Mouse (Mus musculus) limb, embryonic 14.5 days (tissue): ENCODE results near the gene Syt9. TPM values are rescaled to one million over a fixed set of nuclear protein-coding genes. Genes with fewer than 3 reads are reported as not detected.

Source experiments
- ATAC-seq: fragments of 200-750 bp; cut with Nextera tagmentation; 2 replicates; pipeline ENCODE4 v1.8.0; 2017; ENCODE audit warnings: low read depth, moderate number of reproducible peaks, moderate TSS enrichment; ENCODE audit not compliant: low FRiP score
- DNase-seq: peaks from one replicate; pipeline ENCODE4 v3.0.0-alpha.2; 2015; ENCODE audit warnings: low spot score
- H3K27ac ChIP-seq: fragments of 300-500 bp; sonication (generic); replicated peaks from 2 replicates; pipeline ENCODE4 v1.5.1; 2014; ENCODE audit warnings: low read depth, mild to moderate bottlenecking, low read length, moderate library complexity, mixed read lengths
- H3K27me3 ChIP-seq: fragments of 300-500 bp; sonication (generic); 2 replicates; pipeline ENCODE4 v1.6.1; 2014; ENCODE audit warnings: low read length, mixed read lengths; ENCODE audit not compliant: control insufficient read depth, insufficient read depth
- H3K36me3 ChIP-seq: fragments of 300-500 bp; sonication (generic); 2 replicates; pipeline ENCODE4 v1.6.1; 2014; ENCODE audit warnings: mild to moderate bottlenecking, low read length, moderate library complexity, mixed read lengths; ENCODE audit not compliant: control insufficient read depth, insufficient read depth
- H3K4me1 ChIP-seq: fragments of 300-500 bp; sonication (generic); 2 replicates; pipeline ENCODE4 v1.6.1; 2014; ENCODE audit warnings: antibody characterized with exemption, low read length, mixed read lengths; ENCODE audit not compliant: control insufficient read depth, insufficient read depth
- H3K4me2 ChIP-seq: fragments of 300-500 bp; sonication (generic); replicated peaks from 2 replicates; pipeline ENCODE4 v1.6.1; 2014; ENCODE audit warnings: low read depth, mild to moderate bottlenecking, low read length, moderate library complexity; ENCODE audit not compliant: severe bottlenecking
- H3K4me3 ChIP-seq: fragments of 300-500 bp; sonication (generic); replicated peaks from 2 replicates; pipeline ENCODE4 v1.5.1; 2014; ENCODE audit warnings: low read length
- H3K9ac ChIP-seq: fragments of 300-500 bp; sonication (generic); 2 replicates; pipeline ENCODE4 v1.6.1; 2014; ENCODE audit warnings: mild to moderate bottlenecking, low read depth, low read length, moderate library complexity; ENCODE audit not compliant: severe bottlenecking
- H3K9me3 ChIP-seq: fragments of 300-500 bp; sonication (generic); 2 replicates; pipeline ENCODE4 v1.6.1; 2016; ENCODE audit warnings: low read length; ENCODE audit not compliant: control insufficient read depth
- POLR2A ChIP-seq: fragments of 200-500 bp; IDR thresholded peaks from 2 replicates; pipeline ENCODE4 v1.8.0; 2012; ENCODE audit warnings: inconsistent platforms, mild to moderate bottlenecking, moderate library complexity, borderline replicate concordance; ENCODE audit not compliant: insufficient read depth, insufficient read length; ENCODE audit errors: extremely low read depth
- WGBS: fragments of 180-500 bp; shearing (Covaris S2); extraction: QIAGEN DNeasy Blood & Tissue Kit; methylation state at CpG from one replicate; pipeline ENCODE4 v1.1.7; 2014; 5-methylcytosine and 5-hydroxymethylcytosine counted together
- polyA plus RNA-seq, 2 experiments: library from polyadenylated mRNA; depleted of rRNA in 1 of 2; stranded (reverse) in 1 of 2; unstranded in 1 of 2; fragments of >200 nt; fragmentation: Nextera tagmentation in 1 of 2; extraction: Ambion mirVana in 1 of 2; gene quantifications; 2 replicates each; pipeline versions ENCODE4 v1.2.1 to v1.2.3; 2012 to 2014

Syt9 gene
- polyA plus RNA-seq, 2 experiments: 3.9 to 4.3 TPM

DNA sequence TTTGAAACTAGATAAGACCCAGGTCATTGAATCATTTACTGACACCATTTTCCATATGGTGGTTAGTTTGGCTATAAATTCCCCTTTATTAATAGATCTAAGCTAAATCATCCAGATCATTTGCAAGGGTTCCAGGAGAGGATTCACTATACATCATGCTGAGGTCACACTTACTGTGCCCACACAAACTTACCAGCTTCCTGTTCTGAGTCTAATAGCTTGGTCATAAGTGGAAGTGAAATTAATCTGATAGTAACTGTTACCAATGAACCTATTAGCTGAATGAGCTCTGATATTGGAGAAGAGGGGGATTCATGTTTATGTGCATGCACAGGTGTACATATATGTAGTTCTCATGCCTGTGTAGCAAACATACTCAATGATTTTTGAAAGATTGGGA lies 124.9 kb downstream of the Syt9 start:
- Histone ChIP-seq H3K36me3 (no peaks in the 10 kb centered on the region), H3K9me3 (no peaks in the 10 kb centered on the region), H3K27ac (no peak overlapping the region), H3K9ac (no peak overlapping the region), H3K27me3 (no peaks in the 10 kb centered on the region), H3K4me1 (no peaks in the 10 kb centered on the region), H3K4me3 (no peak overlapping the region), H3K4me2 (no peak overlapping the region)
- no peak for ATAC-seq
- TF ChIP-seq POLR2A: no peak
- DNase-seq: no peak

DNA sequence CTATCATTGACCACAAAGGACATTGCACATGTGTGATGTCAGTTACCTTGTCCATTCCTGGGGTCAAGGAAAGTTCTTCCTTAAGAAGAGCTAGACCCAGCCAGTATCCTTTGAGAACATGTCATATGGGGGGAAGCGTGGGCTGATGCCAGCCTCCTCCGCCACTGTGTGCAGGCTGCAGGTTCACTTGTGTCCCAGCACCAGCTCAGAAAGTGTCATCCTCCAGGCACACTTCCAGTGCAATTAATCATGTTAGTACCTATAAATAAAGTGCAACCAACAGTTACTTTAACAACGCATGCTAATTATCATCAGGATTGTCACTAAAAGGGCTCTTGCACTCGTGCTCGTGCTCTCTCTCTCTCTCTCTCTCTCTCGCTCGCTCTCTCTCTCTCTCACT lies 126.4 kb downstream of the Syt9 start:
- no peaks in the 10 kb centered on the region for H3K9me3 ChIP-seq
- DNase-seq (no peak), ATAC-seq (no peak)
- H3K4me3 ChIP-seq: no peak overlapping the region
- H3K4me1 ChIP-seq: no peaks in the 10 kb centered on the region
- 75% methylated on average over 7 of the region's 7 CpGs for WGBS
- H3K27ac ChIP-seq: no peak overlapping the region
- TF ChIP-seq POLR2A: no peak
- H3K27me3 ChIP-seq: no peaks in the 10 kb centered on the region
- H3K36me3 ChIP-seq: no peaks in the 10 kb centered on the region
- no peak overlapping the region for H3K9ac ChIP-seq
- no peak overlapping the region for H3K4me2 ChIP-seq

DNA sequence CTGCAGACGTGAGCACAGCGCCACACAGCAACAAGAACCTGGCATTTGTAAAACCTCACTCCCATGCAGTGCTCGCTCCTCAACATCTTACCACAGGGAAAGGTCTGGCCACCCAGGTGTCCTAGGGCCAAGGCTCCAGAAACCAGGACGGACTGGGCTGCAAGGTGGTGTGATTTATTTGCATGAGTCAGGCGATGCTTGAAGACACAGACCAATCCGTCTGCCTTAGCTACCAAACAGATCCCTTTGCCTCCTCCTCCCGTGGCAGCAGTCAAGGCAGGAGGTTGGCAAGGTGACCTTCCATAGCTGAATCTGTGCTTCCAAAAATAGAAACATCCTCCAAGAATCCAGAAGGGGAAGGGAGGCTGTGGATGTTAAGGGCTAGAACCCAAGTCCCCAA lies 130.1 kb downstream of the Syt9 start:
- no peak for TF ChIP-seq POLR2A
- WGBS: 73% methylated on average over 7 of the region's 7 CpGs
- no peak for DNase-seq
- no peak overlapping the region for H3K9ac ChIP-seq
- no peaks in the 10 kb centered on the region for H3K27me3 ChIP-seq
- no peaks in the 10 kb centered on the region for H3K9me3 ChIP-seq
- H3K4me1 ChIP-seq: 0 out of 2 replicates have a peak, but pooled peaks cover 4% of the 10 kb centered on the region
- H3K36me3 ChIP-seq: no peaks in the 10 kb centered on the region
- H3K4me3 ChIP-seq: no peak overlapping the region
- ATAC-seq: no peak
- no peak overlapping the region for H3K27ac ChIP-seq
- H3K4me2 ChIP-seq: no peak overlapping the region

DNA sequence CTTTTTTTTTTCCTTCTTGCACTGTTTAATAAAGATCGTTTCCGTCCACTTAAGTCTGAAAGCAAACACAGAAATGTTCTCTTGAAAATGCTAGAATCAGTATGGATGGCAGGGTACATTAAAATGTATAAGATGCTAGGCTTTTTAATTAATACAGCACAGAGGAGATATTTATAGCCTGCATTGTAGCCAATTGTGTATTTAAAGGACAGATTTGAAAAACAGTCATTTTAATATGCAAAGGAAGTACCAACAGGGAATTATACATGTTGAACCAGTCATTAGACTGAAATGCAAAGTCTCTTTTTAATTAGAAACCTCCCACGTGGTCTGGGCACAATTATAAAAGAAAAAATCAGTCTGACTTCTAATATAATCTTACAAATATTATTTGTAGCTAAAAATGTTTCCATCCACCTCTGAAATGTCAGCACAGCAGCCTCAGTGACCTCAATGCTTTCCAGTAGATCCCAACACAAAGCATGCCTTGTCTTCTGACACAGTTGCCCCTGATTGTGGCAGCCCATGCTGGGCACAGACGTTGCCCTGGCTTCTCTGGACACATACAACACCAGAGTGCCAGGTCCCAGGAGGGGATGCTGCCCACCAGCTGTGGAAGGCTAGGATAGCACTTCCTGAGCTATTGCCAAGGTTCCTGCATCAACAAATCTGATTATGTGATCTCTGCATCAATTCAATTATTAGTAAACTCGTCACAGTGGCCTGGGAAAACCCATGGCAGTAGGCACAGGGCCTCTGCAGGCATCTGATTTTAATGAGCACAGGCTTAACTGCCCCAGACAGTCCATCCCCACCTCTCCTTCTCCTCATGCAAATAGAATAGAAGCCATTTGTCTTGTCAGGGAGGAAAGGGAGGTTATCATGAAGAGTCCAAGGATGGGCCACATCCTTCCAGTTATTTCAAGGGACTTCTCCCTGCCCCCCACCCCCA lies 134.5 kb downstream of the Syt9 start:
- DNase-seq (no peak), ATAC-seq (no peak)
- no peak for TF ChIP-seq POLR2A
- Histone ChIP-seq H3K4me1 (0 out of 2 replicates have a peak, but pooled peaks cover 4% of the 10 kb centered on the region), H3K4me2 (no peak overlapping the region), H3K27ac (no peak overlapping the region), H3K4me3 (no peak overlapping the region), H3K27me3 (no peaks in the 10 kb centered on the region), H3K9ac (no peak overlapping the region), H3K9me3 (no peaks in the 10 kb centered on the region), H3K36me3 (no peaks in the 10 kb centered on the region)
- WGBS: 58% methylated on average over 5 of the region's 5 CpGs

DNA sequence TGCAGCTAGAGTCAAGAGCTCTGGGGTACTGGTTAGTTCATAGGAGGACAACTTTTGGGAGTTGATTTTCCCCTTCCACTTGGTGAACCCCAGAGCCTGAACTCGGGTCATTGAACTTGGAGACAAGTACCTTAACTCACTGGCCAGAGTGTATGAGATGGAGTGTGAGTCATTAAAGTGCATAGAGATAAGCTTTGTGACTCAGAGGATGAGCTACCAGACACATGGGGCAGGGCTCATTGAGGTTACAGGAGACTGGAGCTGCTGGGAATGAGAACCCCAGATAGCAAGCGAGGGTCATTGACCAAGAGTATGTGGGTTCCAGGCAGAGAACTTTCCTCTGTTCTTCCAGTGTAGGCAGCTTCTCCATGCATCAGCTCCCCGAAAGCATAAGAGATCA lies 137.4 kb downstream of the Syt9 start:
- WGBS: 88% methylated on average over 3 of the region's 3 CpGs
- Histone ChIP-seq H3K4me2 (no peak overlapping the region), H3K4me3 (no peak overlapping the region), H3K9me3 (no peaks in the 10 kb centered on the region), H3K36me3 (no peaks in the 10 kb centered on the region), H3K27me3 (no peaks in the 10 kb centered on the region), H3K4me1 (0 out of 2 replicates have a peak, but pooled peaks cover 4% of the 10 kb centered on the region), H3K9ac (no peak overlapping the region), H3K27ac (no peak overlapping the region)
- no peak for ATAC-seq
- DNase-seq: no peak
- TF ChIP-seq POLR2A: no peak

DNA sequence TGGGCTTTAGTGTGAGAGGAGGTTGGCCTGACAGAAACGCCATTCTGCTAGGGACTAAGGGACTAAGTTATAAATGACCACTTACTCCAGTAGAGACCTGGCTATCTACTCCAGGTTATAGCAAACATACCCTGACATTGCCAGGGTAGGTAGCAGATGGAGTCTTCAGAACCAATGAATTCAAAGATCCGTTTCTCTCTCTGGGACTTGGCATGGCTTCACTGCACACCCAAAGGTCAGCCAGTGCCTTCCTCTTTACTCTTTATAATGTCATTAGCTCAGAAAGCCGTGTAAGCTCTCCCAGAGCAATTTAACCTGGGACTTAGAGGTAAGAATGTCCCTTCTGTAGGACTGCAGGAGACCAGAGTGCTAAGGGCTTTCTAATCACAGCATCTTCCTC lies 139.2 kb downstream of the Syt9 start:
- no peak for TF ChIP-seq POLR2A
- Histone ChIP-seq H3K9me3 (no peaks in the 10 kb centered on the region), H3K4me3 (no peak overlapping the region), H3K27me3 (no peaks in the 10 kb centered on the region), H3K36me3 (no peaks in the 10 kb centered on the region), H3K27ac (no peak overlapping the region), H3K4me1 (0 out of 2 replicates have a peak, but pooled peaks cover 4% of the 10 kb centered on the region), H3K9ac (no peak overlapping the region), H3K4me2 (no peak overlapping the region)
- no peak for ATAC-seq
- WGBS: 77% methylated on average over 3 of the region's 3 CpGs
- no peak for DNase-seq
